Mouse (Mus musculus) bone marrow, adult 2 months (tissue): ENCODE measurements around the gene Glrp1.

Source experiments
- CTCF ChIP-seq: fragments of 200-500 bp; IDR thresholded peaks from 2 replicates; pipeline ENCODE4 v1.5.1; 2011; ENCODE audit warnings: low read length, control low read depth; ENCODE audit not compliant: control insufficient read depth, insufficient read depth
- POLR2A ChIP-seq: fragments of 200-500 bp; IDR thresholded peaks from 2 replicates; pipeline ENCODE4 v1.6.1; 2011; ENCODE audit warnings: low read depth, mild to moderate bottlenecking, control low read depth, low read length, borderline replicate concordance; ENCODE audit not compliant: control insufficient read depth

DNA sequence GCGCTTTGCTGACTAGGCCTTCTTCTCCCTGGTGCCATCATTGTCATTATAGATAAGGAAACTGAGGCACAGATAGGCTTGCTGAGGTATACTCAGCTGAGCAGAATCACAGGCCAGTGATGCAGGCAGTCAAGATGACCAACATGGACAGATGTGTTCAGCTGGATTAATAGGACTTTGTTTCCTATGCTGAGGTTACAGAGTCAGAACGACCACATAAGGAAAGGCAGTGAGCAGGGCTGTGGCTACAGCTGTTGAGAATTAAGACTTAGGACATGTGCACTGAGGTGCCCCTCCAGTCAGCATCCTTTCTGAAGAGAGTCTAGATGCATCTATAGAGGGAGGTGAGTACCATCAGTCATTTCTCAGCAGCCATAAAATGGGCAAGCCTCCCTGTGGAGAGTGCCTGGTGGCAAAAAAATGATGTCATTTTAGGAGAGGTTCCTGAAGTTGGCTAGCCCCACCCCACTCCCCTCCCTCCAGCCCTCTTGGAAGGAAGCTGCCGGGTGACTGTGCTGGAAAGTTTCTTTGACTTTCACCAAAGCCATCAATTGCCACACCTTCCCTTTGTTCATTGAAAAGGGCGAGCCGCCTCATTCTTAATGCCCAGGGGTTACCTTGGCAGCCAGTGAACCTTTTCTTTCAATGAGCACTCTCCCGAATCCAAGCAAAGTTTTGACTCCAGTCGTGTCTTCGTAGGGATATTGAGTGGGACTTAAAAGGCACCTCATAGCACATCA is 43.4 kb downstream of the Glrp1 start:
- TF ChIP-seq CTCF (no peak), POLR2A (no peak)
